In the genomic region with DNA sequence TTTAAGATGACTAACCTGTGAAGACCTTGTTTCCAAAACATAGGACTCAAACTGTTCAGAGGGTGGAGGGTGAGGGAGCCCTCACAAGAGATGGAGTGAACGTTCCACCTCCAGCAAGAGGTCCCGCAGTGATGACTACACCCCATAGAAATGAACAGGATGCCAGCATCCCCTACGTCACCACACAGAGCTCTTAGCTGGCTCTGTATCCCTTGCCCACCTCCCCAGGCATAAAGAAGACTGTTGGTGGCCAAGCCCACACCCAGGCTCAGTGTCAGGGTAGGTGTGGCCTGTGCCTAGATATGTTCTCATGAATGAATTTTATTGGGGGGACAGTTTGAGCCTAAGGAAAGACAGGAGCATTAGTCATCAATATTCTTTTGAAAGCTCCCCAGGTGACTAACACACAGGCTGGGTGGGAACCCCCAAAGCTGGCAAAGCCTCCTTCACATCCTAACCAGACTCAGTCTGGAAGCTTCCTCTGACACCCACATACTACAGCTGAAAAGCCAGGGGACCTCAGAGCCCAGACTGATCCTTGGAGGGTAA, we compare ENCODE assay signal across 8 mouse cellular contexts. TPM values are rescaled to one million over a fixed set of nuclear protein-coding genes. Genes with fewer than 3 reads are reported as not detected.
DNase-seq lines count a peak whose midpoint lies in the region; ATAC-seq lines count a peak whose summit lies in the region.

No protein-coding gene starts in this region.

- H3K27ac ChIP-seq in heart, embryonic 14.5 days (replicated peaks in 1 of 2; ENCODE audit: control insufficient read depth in 1 of 2, insufficient read depth in 1 of 2, low read depth in 2 of 2, low read length in 2 of 2): peak overlapping the region in 1 of 2 experiments; percentile 33; a peak in 1 of 4 replicates
- H3K27ac ChIP-seq in embryonic facial prominence, embryonic 10.5 days (replicated peaks): no peak overlapping the region
- H3K27ac ChIP-seq in hindbrain, embryonic 11.5 days (ENCODE audit: low read depth, low read length): no peak overlapping the region

- DNase-seq in heart, adult 8-10 months (ENCODE audit: low spot score): no peak
- peak; percentile 65 for DNase-seq in CD4-positive, CD25-positive, alpha-beta regulatory T cell, adult 2 months (ENCODE audit: low read depth, low spot score)
- no peak for DNase-seq in embryonic facial prominence, embryonic 10.5 days (ENCODE audit: low spot score)
- DNase-seq in liver: peak; percentile 68
- no peak for DNase-seq in hindbrain, embryonic 11.5 days (ENCODE audit: low spot score)
- DNase-seq in right cerebral cortex, adult 2 months (ENCODE audit: low spot score in 2 of 2): no peak

- no peaks in the 10 kb centered on the region for H3K36me3 ChIP-seq in heart, embryonic 14.5 days (ENCODE audit: control insufficient read depth, insufficient read depth, low read length)
- H3K36me3 ChIP-seq in embryonic facial prominence, embryonic 10.5 days (replicated peaks): 0 out of 2 replicates have a peak, but pooled peaks cover 4% of the 10 kb centered on the region
- no peaks in the 10 kb centered on the region for H3K36me3 ChIP-seq in hindbrain, embryonic 11.5 days (ENCODE audit: control insufficient read depth, insufficient read depth, low read length)

- H3K9ac ChIP-seq in heart, embryonic 14.5 days (ENCODE audit: low read length): peak overlapping the region; percentile 91; the same call in 1 of the 2 replicates
- no peak overlapping the region for H3K9ac ChIP-seq in hindbrain, embryonic 11.5 days (ENCODE audit: low read depth, low read length)

- H3K9me3 ChIP-seq in heart, embryonic 14.5 days (ENCODE audit: control insufficient read depth, low read length): no peaks in the 10 kb centered on the region
- no peaks in the 10 kb centered on the region for H3K9me3 ChIP-seq in embryonic facial prominence, embryonic 10.5 days
- H3K9me3 ChIP-seq in hindbrain, embryonic 11.5 days (ENCODE audit: control insufficient read depth, low read length): no peaks in the 10 kb centered on the region

- H3K4me1 ChIP-seq in heart, embryonic 14.5 days (ENCODE audit: control insufficient read depth in 2 of 2, insufficient read depth in 2 of 2, low read length in 2 of 2): peaks cover 32 to 46% of the 10 kb centered on the region in 2 experiments
- H3K4me1 ChIP-seq in embryonic facial prominence, embryonic 10.5 days: peaks cover 64% of the 10 kb centered on the region
- H3K4me1 ChIP-seq in hindbrain, embryonic 11.5 days (replicated peaks; ENCODE audit: control insufficient read depth, insufficient read depth, low read length): peaks cover 6% of the 10 kb centered on the region; the same call in 1 of the 2 replicates

- 45% methylated on average over 3 of the region's 3 CpGs for WGBS in heart, embryonic 14.5 days
- WGBS in embryonic facial prominence, embryonic 10.5 days: 85% methylated on average over 3 of the region's 3 CpGs
- 82% methylated on average over 3 of the region's 3 CpGs for WGBS in hindbrain, embryonic 11.5 days

- H3K4me2 ChIP-seq in heart, embryonic 14.5 days (ENCODE audit: low read length): peak overlapping the region; percentile 92
- H3K4me2 ChIP-seq in hindbrain, embryonic 11.5 days (replicated peaks; ENCODE audit: low read depth, low read length): no peak overlapping the region

- H3K4me3 ChIP-seq in heart, embryonic 14.5 days (ENCODE audit: control insufficient read depth in 1 of 2, insufficient read depth in 1 of 2, low read depth in 1 of 2, low read length in 2 of 2): peak overlapping the region; percentile 4 to 77; a peak in 2 of 4 replicates
- peak overlapping the region; percentile 16; the same call in 1 of the 2 replicates for H3K4me3 ChIP-seq in embryonic facial prominence, embryonic 10.5 days
- no peak overlapping the region for H3K4me3 ChIP-seq in hindbrain, embryonic 11.5 days (ENCODE audit: low read depth, low read length)

- no peaks in the 10 kb centered on the region for H3K27me3 ChIP-seq in heart, embryonic 14.5 days (ENCODE audit: control insufficient read depth, insufficient read depth, low read length)
- peaks cover 30% of the 10 kb centered on the region for H3K27me3 ChIP-seq in embryonic facial prominence, embryonic 10.5 days (replicated peaks; ENCODE audit: low read depth, poor library complexity, severe bottlenecking)
- peaks cover 22% of the 10 kb centered on the region for H3K27me3 ChIP-seq in hindbrain, embryonic 11.5 days (ENCODE audit: control insufficient read depth, insufficient read depth, low read length)

- ATAC-seq in heart, embryonic 14.5 days (ENCODE audit: insufficient number of reproducible peaks, insufficient read depth, low FRiP score, low read depth): no peak
- no peak for ATAC-seq in megakaryocyte-erythroid progenitor cell, adult 5-6 weeks (replicated peaks; ENCODE audit: low FRiP score, low TSS enrichment, poor library complexity, severe bottlenecking)
- no peak for ATAC-seq in hindbrain, embryonic 11.5 days (ENCODE audit: low FRiP score)

RNA-seq across cellular contexts. Expression of a gene that starts 2.2 kb away (rescaled TPM):
- polyA plus RNA-seq in heart, embryonic 14.5 days (2014; fragmentation: Nextera tagmentation; extraction: Ambion mirVana): 14.9 and 16.3 TPM in 2 replicates
- 10 to 100 TPM; 13.2 to 17.4 (median 13.7) TPM for total RNA-seq in heart, adult 8-10 months (2022)
- 8.5 and 9.0 TPM in 2 replicates for polyA plus RNA-seq in embryonic facial prominence, embryonic 10.5 days (2016; fragmentation: Nextera tagmentation; extraction: Ambion mirVana)
- 84.0 and 93.5 TPM in 2 replicates for total RNA-seq in megakaryocyte-erythroid progenitor cell, adult 5-6 weeks (2014; fragmentation: Nextera tagmentation)
- total RNA-seq in megakaryocyte-erythroid progenitor cell, adult 5-6 weeks (2017): 31.1 and 31.5 TPM in 2 replicates
- polyA plus RNA-seq in hindbrain, embryonic 11.5 days (2014; fragmentation: Nextera tagmentation; extraction: Ambion mirVana): 5.2 and 5.3 TPM in 2 replicates

RNA-seq across cellular contexts. Expression of a gene that starts 18.9 kb away (rescaled TPM):
- 23.2 and 27.6 TPM in 2 replicates for polyA plus RNA-seq in heart, embryonic 14.5 days (2014; fragmentation: Nextera tagmentation; extraction: Ambion mirVana)
- total RNA-seq in heart, adult 8-10 months (2022): 1 to 10 TPM; 1.9 to 2.4 (median 2.2) TPM
- 70.0 and 76.4 TPM in 2 replicates for polyA plus RNA-seq in embryonic facial prominence, embryonic 10.5 days (2016; fragmentation: Nextera tagmentation; extraction: Ambion mirVana)
- 133 and 150 TPM in 2 replicates for total RNA-seq in megakaryocyte-erythroid progenitor cell, adult 5-6 weeks (2014; fragmentation: Nextera tagmentation)
- 34.5 and 70.6 TPM in 2 replicates for total RNA-seq in megakaryocyte-erythroid progenitor cell, adult 5-6 weeks (2017)
- 19.8 and 21.3 TPM in 2 replicates for polyA plus RNA-seq in hindbrain, embryonic 11.5 days (2014; fragmentation: Nextera tagmentation; extraction: Ambion mirVana)

RNA-seq across cellular contexts. Expression of a gene that starts 27.7 kb away (rescaled TPM):
- polyA plus RNA-seq in heart, embryonic 14.5 days (2014; fragmentation: Nextera tagmentation; extraction: Ambion mirVana): 240 and 243 TPM in 2 replicates
- total RNA-seq in heart, adult 8-10 months (2022): 10 to 100 TPM; 39.5 to 50.6 (median 44.3) TPM
- 296 and 300 TPM in 2 replicates for polyA plus RNA-seq in embryonic facial prominence, embryonic 10.5 days (2016; fragmentation: Nextera tagmentation; extraction: Ambion mirVana)
- total RNA-seq in megakaryocyte-erythroid progenitor cell, adult 5-6 weeks (2014; fragmentation: Nextera tagmentation): 228 and 254 TPM in 2 replicates
- 55.1 and 106 TPM in 2 replicates for total RNA-seq in megakaryocyte-erythroid progenitor cell, adult 5-6 weeks (2017)
- 194 and 206 TPM in 2 replicates for polyA plus RNA-seq in hindbrain, embryonic 11.5 days (2014; fragmentation: Nextera tagmentation; extraction: Ambion mirVana)

Comparison
In these comparisons a context has a peak if more than half of its experiments do, and no peak if none do; other contexts are left out.
1. DNase-seq: peak in CD4-positive, CD25-positive, alpha-beta regulatory T cell, adult 2 months (single experiment) and liver (single experiment); none in heart, adult 8-10 months (single experiment), embryonic facial prominence, embryonic 10.5 days (single experiment), hindbrain, embryonic 11.5 days (single experiment) and right cerebral cortex, adult 2 months (0 of 2).